Mouse (Mus musculus): ENCODE results near the gene Megf8. TPM values are rescaled to one million over a fixed set of nuclear protein-coding genes. Genes with fewer than 3 reads are reported as not detected.
"Not testable (repeated sequence)": the region's sequence is repeated elsewhere in the genome, so short reads cannot be mapped to it uniquely, and the experiment has no call there.

Megf8 gene
- total RNA-seq, 2 experiments from 2014 or later: 37.8 to 47.0 TPM

DNA sequence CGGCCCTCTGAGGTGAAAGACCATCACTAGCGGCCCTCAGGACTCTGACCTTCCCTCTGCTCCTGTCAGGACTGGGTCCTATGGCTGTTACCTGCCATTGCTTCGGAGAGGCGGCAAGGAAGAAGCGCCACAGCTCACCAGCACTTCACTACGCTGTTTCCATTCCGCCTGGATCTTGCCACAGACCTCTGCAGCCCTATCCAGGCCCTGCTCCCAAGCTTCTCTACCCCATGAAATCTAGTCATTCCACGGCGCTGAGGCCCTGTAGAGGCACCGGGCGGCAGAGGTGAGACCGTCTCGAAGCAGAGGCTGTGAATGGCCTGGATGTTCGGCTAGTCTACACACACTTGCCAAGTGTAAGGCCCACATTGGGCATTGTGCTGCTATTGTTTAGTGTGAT, 79.7 kb downstream of the Megf8 start:
- DNase-seq (ENCODE audit: low spot score in 2 of 2): no peak

DNA sequence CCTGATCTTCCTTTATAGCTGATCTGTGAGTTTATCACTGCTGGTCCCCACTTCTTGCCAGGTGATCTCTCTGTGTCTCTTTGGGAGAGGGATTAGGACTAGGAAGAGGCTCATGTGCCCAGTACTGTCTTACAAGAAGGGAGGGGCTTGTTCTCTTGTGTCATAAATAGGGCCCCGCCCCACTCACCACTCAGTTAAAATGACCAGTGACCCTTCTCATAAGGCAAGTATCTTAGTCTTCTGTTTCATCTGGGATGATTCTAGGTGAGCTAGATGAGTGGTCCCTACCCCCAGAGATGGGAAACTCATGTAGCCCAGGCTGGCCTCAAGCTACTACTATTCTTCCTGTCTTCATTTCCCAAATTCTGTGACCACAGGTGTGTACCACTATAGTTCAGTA, 81.6 kb downstream of the Megf8 start, which contains the start of gene Lipe:
Lipe (minus strand) TSS at position 101 of the 400 bp plus-strand sequence.
- DNase-seq (ENCODE audit: low spot score in 2 of 2): no peak

DNA sequence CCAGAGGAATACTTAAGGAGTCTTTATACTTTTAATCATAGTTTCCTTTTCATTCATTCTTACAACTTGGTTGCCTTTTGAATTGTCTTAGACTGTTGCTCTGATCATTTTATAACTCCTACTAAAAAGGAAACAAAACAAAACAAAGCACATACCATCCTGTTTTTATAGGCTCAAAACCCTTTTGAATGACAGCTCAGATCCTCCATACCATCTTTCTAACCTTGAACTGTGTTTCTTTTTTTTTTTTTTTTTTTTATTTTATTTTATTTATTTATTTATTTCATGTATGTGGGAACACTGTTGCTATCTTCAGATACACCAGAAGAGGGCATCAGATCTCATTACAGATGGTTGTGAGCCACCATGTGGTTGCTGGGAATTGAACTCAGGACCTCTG, 82.1 kb downstream of the Megf8 start:
- DNase-seq (ENCODE audit: low spot score in 2 of 2): not testable (repeated sequence)

DNA sequence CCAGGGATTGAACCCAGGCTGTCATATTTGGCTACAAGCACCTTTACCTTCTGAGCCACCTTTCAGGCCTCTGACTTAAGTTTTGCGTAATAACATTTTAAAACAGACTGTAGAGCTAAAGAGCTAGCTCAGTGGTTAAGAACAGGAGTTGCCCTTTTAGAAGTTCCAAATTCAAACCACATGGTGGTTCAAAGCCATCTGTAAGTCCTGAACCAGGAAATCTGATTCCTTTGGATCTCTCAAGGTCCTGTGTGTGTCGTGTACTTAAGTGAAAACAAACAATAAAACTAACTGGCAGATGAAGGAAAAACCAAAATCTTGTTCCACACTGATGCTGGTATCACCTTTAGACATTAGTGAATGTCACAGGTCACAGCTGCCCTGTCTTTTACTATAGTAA, 84.6 kb downstream of the Megf8 start:
- no peak for DNase-seq (ENCODE audit: low spot score in 2 of 2)

DNA sequence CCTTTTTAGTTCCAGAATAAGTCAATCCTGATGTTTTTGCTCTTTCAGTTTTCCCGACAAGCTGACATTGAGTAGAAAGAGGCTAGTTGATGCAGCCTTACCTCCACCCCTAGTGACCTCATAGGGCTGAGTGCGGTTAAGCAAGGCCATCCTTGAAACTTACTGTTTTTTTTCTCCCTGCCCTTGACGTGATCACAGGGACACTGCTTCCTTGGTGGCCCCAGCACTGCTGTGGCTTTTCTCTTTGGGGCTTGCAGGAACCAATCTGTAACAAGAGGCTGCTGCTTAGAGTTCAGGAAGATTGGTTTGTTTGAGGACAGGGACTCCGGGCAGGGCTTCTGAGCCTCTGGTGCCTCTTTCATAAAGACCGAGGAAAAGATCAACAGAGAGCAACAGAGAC, 85.0 kb downstream of the Megf8 start:
- peak in 1 of 2 experiments; percentile 40 for DNase-seq (ENCODE audit: low spot score in 2 of 2)

DNA sequence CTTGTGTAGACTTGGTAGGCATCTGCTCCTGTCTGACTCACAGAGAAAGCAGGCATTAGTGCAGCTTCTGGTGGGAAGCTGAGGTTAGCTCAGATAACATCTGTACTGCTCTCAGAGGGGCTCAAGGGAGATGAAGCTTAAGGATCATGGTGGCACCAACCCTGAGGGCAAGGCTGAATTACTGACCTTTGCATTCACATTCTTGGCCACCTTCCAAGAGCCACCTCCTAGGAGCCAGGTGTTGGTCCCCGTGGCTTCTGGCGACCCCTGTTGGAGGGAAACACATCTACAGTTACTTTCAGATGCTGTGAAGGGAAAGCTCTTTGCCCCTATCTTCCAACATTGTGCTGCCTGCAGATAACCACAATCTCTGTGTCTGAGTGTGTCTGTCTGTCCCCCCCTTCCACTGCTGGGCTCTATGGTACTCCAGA, 85.7 kb downstream of the Megf8 start:
- DNase-seq (ENCODE audit: low spot score in 2 of 2): peak; percentile 59 to 74

DNA sequence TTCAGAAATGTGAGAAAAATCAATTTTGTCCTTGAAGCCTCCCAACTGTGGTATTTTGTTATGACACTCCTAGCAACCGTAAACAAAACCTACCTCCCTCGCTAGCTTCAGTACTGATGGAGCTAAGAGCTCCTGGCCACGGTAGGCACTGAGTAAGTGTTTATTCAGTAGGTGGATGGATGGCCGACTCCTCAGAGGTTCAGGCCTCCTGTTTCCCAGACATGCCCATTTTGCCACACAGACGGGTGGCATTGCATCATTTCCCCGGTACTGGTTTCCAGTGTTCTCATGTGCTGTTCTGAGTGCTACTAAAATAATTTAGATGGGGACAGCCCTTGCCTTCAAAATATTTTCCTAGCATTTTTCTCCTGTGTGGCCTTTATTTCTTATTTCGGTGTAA, 89.5 kb downstream of the Megf8 start:
- no peak for DNase-seq (ENCODE audit: low spot score in 2 of 2)

DNA sequence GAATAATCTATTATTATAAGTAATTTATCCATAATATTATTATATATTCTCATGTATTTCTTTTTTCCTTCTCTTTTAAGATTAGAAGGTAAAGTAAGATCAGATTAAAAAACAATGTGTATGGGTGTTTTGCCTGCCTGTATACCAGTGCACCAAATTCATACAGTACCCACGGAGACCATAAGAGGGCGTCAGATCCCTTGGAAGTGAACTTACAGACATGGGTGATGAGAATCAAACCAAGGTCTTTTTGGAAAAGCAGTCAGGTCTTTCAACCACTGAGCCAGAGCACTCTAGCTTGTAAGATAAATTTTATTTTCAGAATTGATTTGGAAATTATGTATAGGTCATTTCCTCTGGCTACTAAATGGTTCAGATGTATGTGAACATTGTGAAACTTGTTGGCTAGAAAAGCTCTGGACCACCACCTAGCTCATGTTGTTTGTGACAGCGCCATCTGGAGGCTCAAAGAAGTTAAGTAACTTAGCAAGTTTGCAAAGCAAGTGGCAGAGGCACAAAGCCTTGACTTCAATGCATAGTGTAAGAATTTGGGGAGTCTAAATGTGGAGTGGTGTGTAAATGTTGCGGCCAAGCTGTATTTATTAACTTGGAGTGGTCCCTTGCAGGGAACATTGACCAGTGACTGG, 92.3 kb downstream of the Megf8 start:
- DNase-seq (ENCODE audit: low spot score in 2 of 2): no peak

DNA sequence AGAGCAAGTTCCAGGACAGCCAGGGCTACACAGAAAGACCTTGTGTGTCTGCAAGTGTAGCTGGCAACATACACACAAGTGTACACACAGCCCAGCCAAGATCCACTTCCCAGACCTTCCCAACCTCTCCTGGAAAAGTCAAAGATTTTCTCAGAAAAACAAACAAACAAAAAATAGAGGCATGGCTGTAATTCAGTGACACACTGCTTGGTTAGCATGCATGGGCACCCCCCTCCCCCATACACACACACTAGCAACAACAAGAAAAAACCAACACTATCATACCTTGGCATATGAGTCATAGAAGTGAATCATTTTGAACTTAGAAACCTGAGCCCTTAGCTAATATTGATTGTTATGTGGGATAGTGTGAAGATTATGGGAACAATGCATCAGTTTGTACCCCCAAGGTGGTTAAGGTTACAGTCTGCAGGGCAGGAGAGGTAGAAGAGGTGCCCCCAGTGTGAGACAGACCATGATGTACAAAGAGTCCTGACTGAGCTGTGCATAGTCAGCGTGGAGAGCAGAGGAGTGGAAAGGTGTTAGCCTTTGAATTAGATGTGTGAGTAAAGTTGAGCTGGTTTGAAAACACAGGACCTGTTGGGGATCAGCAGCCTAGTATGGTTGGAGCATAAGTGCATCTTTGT, 94.1 kb downstream of the Megf8 start:
- DNase-seq (ENCODE audit: low spot score in 2 of 2): no peak

DNA sequence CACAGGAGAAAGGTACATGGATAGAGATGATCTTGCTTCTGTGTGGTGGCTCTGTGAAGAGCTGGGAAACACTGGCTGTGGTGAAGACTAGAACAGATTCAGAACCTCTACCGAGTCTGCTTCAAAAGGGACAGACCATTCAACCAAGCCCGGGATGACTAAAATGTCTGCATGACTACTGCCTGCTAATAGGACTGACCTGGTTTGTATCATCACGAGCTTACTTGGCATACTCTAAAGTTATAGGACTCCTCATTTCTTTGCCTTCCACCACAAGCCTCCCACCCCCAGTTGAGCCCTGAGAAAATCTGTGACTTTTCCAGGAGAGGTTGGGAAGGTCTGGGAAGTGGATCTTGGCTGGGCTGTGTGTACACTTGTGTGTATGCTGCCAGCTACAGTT, 94.9 kb downstream of the Megf8 start:
- no peak for DNase-seq (ENCODE audit: low spot score in 2 of 2)

DNA sequence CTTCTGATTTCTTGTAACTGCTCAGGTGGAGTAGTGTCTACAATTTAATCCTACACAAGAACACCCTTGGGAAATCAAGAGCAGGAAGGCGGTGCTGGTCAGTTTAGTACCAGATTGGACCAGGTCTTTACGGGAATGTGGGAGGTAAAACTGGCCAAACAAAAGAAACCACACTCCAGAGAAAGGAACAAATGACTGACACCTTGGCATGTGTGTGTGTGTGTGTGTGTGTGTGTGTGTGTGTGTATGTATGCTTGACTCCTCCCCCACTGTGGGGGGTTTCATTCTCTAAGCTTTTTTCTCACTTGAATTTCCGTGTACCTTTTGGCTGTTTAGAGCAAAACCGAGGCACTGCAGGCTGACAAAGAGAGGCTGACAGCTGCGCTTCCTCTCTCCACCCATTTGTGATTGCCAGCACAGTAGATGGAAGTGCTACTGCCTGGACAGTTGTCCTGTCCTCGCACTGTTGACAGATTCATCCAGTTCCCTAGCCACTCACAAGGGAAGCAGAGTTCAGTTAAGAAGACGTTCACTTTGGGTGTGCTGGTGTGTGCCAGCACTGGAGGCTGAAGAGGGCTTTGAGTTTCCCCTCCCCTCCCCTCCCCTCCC, 96.0 kb downstream of the Megf8 start, which contains the start of gene Cxcl17:
Cxcl17 (minus strand) TSS at position 54 of the 609 bp plus-strand sequence.
- DNase-seq (ENCODE audit: low spot score in 2 of 2): no peak

Other genes starting within 250 kb of the Megf8 start
- 10 to 100 TPM; 15.3 to 17.2 TPM for gene Grik5, start 244.8 kb upstream of the Megf8 start, total RNA-seq (2021)
- 10 to 100 TPM; 18.6 to 19.6 TPM for gene Zfp574, start 244.6 kb upstream of the Megf8 start, total RNA-seq (2021)
- gene Pou2f2, start 137.4 kb upstream of the Megf8 start, total RNA-seq (2021): under 1 TPM; 0.56 to 0.61 TPM
- gene Dedd2, start 96.5 kb upstream of the Megf8 start, total RNA-seq (2021): 10 to 100 TPM; 24.0 to 27.0 TPM
- gene Zfp526, start 95.7 kb upstream of the Megf8 start, total RNA-seq (2021): 10 to 100 TPM in 1 of 2 experiments, 1 to 10 TPM in 1; 8.4 to 10.2 TPM
- 100 to 1,000 TPM in 1 of 2 experiments, 10 to 100 TPM in 1; 96.7 to 101 TPM for gene Gsk3a, start 79.3 kb upstream of the Megf8 start, total RNA-seq (2021)
- gene Erf, start 66.4 kb upstream of the Megf8 start, total RNA-seq (2021): 10 to 100 TPM; 18.3 to 25.8 TPM
- 100 to 1,000 TPM in 1 of 2 experiments, 10 to 100 TPM in 1; 96.8 to 123 TPM for gene Cic, start 49.5 kb upstream of the Megf8 start, total RNA-seq (2021)
- 10 to 100 TPM; 23.3 to 30.4 TPM for gene Pafah1b3, start 19.2 kb upstream of the Megf8 start, total RNA-seq (2021)
- gene Prr19, start 15.8 kb upstream of the Megf8 start, total RNA-seq (2021): not detected
- gene Tmem145, start 11.1 kb upstream of the Megf8 start, total RNA-seq (2021): 1 to 10 TPM; 2.5 to 2.9 TPM
- not detected for gene Cnfn, start 52.6 kb downstream of the Megf8 start, total RNA-seq (2021)
- gene Lipe, start 81.5 kb downstream of the Megf8 start, total RNA-seq (2021): 100 to 1,000 TPM; 332 to 738 TPM
- gene Cxcl17, start 95.7 kb downstream of the Megf8 start, total RNA-seq (2021): not detected
- gene Ceacam1, start 160.4 kb downstream of the Megf8 start, total RNA-seq (2021): 10 to 100 TPM in 1 of 2 experiments, 1 to 10 TPM in 1; 9.3 to 34.6 TPM
- 1 to 10 TPM; 1.0 to 3.7 TPM for gene Ceacam2, start 222.7 kb downstream of the Megf8 start, total RNA-seq (2021)

Measured in adrenal gland, adult 18-20 months (tissue).